Mouse (Mus musculus): ENCODE results near the gene Gramd1b. TPM values are rescaled to one million over a fixed set of nuclear protein-coding genes. Genes with fewer than 3 reads are reported as not detected.
A peak's percentile ranks its signal among the peaks of the same experiment; 100 is the strongest.

Gene Gramd1b
- total RNA-seq, 2 experiments from 2014 or later: 15.9 to 30.2 TPM

DNA sequence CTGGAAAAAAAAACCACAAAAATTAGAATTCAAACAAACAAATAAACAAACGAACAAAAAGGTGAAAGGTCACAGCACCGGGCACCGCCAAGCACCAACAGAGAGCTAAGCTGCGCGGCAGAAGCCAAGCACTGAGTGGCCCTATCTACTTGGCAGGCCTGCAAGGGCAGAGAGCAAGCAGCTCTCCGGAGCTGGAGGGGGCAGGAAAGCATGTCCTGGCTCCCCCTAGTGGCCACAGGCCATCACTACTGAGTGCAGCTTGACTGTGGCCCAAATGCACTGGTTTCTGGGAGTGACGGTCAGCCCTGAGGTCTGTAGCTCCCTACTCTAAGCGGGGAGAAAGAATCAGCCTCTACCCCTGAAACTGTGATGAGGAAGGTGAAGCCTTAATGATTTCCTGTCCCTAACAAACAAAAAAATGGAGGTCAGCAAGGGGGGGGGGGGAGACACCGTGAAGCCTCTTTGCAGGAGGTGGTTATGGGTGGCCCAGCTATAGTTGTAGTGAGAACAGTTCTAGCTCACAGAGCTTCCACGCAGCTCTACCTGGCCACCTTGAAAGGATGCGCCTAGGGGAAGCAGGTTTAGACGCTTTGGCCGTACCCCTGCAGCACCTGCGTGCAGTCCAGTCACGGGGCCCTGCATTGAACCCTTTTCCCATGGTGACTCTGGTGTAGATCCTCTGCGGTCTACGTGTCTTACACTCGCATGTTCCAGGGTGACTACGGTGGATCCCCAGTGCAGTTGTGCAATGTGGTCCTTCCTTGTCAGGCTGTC lies 200.4 kb downstream of the Gramd1b start:
- intact Hi-C loops (cut with DNase I; ENCODE audit: low total_unique reads): loop anchor here (5.0 to 10.0 kb wide), 3 partner anchors 54 to 144 kb away; no protein-coding TSS in a partner anchor

DNA sequence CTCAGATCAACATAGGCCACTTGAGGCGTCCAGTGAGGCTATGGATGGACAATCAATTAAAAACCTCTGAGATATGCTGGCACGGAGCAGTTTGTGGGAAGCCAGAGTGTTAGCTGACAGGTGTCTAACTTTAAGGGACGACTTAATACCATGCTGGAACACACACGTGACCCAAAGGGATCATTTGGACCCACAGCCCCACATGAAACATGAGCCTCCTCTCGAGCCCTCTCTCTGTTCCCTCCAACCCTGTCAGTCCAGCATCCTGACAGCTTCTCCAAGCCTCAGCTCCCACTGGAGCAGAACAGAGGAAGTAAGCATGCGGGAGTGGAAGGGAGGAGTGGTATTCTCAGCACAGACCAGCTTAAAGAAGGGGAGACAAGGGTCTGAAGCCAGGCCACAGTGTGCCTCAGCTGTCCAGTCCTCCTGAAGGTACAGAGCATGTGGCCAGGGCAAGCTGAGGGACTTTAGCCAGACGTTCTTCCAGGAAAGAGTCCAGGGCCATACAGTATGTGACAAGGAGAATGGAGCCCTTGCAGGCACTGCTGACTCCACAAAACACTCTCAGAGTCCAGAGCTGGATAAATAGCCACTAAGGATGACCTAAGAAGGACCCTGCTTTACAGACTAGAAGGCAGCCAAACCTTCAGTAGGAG lies 204.8 kb downstream of the Gramd1b start:
- intact Hi-C loops (cut with DNase I; ENCODE audit: low total_unique reads): no loop called here
- DNase-seq: no peak

More for the DNA sequence above, 200.4 kb downstream of the Gramd1b start:
- DNase-seq: peak; percentile 92

DNA sequence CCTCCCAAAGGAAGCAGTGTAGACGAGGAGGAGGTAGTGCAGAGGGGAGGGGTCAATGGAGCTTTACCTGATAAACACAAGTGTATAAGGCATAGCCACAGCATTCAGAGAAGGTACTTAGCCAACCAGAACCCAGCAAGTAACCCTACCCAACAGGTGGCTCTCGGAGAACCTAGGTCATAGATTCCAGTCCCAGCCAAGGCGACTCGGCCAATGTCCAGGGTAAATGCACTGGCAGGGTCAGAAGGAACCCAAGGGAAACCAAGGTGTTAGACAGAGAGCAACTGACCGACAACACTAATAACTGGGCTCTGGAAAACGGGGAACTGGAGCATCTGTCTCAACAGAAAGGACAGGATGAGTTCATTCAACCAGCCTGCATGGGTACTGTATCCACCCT lies 206.4 kb downstream of the Gramd1b start:
- DNase-seq: no peak
- intact Hi-C loops (cut with DNase I; ENCODE audit: low total_unique reads): no loop called here

DNA sequence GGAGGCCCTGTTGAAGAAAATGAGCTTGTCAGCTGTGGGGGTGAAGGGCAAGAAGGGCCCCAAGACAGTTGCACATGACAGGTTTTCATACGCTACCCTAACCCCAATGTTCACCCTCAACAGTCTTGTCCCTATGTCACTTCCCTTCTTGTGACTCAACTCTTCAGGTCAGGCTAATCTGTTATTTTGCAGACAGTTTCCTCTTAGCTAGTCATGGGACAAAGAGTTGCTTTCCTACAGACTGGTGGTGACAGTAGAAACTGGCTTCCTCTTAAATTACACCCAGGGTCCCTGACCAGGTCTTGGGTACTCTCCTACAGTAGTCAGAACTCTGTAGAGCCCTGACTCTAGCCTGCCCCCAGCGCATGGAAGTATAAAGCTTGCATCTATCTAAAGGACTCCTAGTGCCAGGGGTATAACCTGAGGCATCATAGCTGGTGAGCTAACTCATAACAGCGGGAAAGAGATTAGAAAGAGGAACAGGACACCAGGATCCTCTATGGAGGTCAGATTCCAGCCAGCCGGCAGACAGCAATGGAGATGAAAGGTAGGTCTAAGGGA lies 206.9 kb downstream of the Gramd1b start:
- intact Hi-C loops (cut with DNase I; ENCODE audit: low total_unique reads): no loop called here
- DNase-seq: no peak

GRCm38 (mm10) chr9:40323773-40324172 lies 207.4 kb downstream of the Gramd1b start:
- no peak for DNase-seq
- intact Hi-C loops (cut with DNase I; ENCODE audit: low total_unique reads): no loop called here

- no peak for DNase-seq
- intact Hi-C loops (cut with DNase I; ENCODE audit: low total_unique reads): no loop called here
Measured at GRCm38 (mm10) chr9:40323171-40323570, 208.0 kb downstream of the Gramd1b start.

GRCm38 (mm10) chr9:40322372-40322771 lies 208.8 kb downstream of the Gramd1b start:
- DNase-seq: no peak
- intact Hi-C loops (cut with DNase I; ENCODE audit: low total_unique reads): no loop called here

- intact Hi-C loops (cut with DNase I; ENCODE audit: low total_unique reads): no loop called here
- no peak for DNase-seq
Measured at GRCm38 (mm10) chr9:40321668-40322003, 209.5 kb downstream of the Gramd1b start.

DNA sequence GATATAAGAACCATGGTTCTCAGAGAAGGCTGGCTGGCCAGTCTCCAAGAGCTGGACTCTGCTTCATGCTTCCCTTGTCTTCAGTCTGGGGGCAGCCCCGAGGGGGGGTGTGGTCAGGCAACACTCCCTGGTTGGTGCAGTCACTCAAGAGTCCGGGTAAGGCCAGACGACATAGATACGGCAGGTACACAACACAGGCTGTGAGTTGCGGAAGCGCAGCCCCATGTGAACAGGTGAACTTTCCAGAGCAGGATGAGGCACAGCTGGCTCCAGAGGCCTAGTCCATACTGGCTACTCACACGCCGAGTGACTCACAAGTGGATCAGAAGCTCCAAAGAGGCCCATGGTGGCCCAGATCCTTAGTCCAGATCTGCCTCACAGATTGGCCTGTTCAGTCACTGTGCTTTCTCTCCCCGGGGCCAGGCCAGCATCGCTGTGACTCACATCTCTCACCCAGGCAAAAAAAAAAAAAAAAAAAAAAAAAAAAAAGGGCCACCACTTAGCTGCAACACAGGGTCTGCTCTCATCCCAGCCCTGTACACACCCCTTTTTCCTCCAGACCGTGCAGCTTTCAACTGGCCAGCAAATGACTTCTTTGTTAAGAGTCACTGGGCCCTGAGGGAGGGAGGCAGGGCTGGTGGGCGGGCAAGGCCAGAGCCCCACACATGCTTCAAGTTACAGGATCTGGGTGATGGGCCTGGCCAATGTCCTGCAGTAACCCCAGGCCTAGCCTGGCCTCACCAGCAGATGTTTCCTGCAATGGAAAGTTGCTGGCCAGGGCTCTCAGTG lies 210.1 kb downstream of the Gramd1b start:
- DNase-seq: peak; percentile 94
- intact Hi-C loops (cut with DNase I; ENCODE audit: low total_unique reads): no loop called here

DNA sequence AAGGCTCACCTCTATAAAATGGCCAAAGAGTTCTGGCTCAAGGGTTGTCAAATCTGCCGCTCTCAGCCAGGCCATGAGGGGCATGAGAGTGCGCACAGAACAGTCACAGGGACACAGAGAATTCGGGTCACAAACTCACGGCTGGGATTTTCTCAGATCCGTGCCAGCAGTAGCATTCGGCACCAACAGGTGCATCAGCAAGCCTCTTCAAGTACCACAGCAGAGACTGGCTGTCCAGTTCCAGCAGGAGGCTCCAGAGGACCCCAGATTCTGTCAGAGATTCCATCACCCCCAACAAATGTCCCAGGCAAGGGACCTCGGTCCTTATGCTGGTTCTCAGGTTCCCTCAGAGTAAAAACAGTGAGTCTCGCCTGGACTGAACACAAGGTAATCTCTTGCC lies 210.8 kb downstream of the Gramd1b start:
- peak; percentile 23 for DNase-seq
- intact Hi-C loops (cut with DNase I; ENCODE audit: low total_unique reads): no loop called here

GRCm38 (mm10) chr9:40318771-40319170 lies 212.4 kb downstream of the Gramd1b start:
- intact Hi-C loops (cut with DNase I; ENCODE audit: low total_unique reads): no loop called here
- DNase-seq: no peak

DNA sequence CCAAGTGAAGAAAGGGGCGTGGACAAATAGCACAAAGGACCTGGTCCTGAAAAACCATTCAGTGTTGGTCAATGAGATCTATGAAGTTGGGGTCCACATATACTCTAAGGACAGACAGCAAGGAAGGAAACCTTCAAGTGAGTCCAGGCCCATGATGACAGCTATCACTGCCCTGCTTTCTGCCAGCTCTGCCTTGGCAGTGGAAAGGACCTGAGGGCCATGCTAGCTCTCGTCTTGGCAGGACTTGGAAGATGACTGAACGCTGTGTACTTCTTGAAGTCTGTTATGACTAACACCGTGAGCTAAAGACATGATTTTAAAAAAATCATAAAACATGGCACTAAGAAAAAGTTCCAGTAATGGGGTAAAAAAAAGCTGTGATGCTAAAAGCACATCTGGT lies 213.4 kb downstream of the Gramd1b start:
- DNase-seq: peak; percentile 28
- intact Hi-C loops (cut with DNase I; ENCODE audit: low total_unique reads): no loop called here

GRCm38 (mm10) chr9:40316865-40317660 lies 214.1 kb downstream of the Gramd1b start:
- intact Hi-C loops (cut with DNase I; ENCODE audit: low total_unique reads): no loop called here
- DNase-seq: peak; percentile 32

GRCm38 (mm10) chr9:40311813-40312212 lies 219.4 kb downstream of the Gramd1b start:
- intact Hi-C loops (cut with DNase I; ENCODE audit: low total_unique reads): no loop called here
- no peak for DNase-seq

GRCm38 (mm10) chr9:40309876-40310275 lies 221.3 kb downstream of the Gramd1b start:
- intact Hi-C loops (cut with DNase I; ENCODE audit: low total_unique reads): no loop called here

GRCm38 (mm10) chr9:40307311-40307710 lies 223.9 kb downstream of the Gramd1b start:
- intact Hi-C loops (cut with DNase I; ENCODE audit: low total_unique reads): no loop called here
- DNase-seq: no peak

More at GRCm38 (mm10) chr9:40309876-40310275, 221.3 kb downstream of the Gramd1b start:
- DNase-seq: no peak

GRCm38 (mm10) chr9:40304243-40304642 lies 226.9 kb downstream of the Gramd1b start:
- DNase-seq: no peak
- intact Hi-C loops (cut with DNase I; ENCODE audit: low total_unique reads): no loop called here

- DNase-seq: no peak
- intact Hi-C loops (cut with DNase I; ENCODE audit: low total_unique reads): no loop called here
Measured at GRCm38 (mm10) chr9:40302375-40302774, 228.8 kb downstream of the Gramd1b start.

GRCm38 (mm10) chr9:40301475-40301874 lies 229.7 kb downstream of the Gramd1b start:
- intact Hi-C loops (cut with DNase I; ENCODE audit: low total_unique reads): no loop called here
- DNase-seq: no peak

All from gastrocnemius, postnatal 14 days (tissue).